Mouse (Mus musculus) neural tube, embryonic 14.5 days (tissue): ENCODE results near the gene Ces1h. TPM values are rescaled to one million over a fixed set of nuclear protein-coding genes. Genes with fewer than 3 reads are reported as not detected.

ENCODE experiments used
- ATAC-seq: fragments of 200-750 bp; cut with Nextera tagmentation; 2 replicates; pipeline ENCODE4 v1.8.0; 2017; ENCODE audit warnings: low read depth, mild to moderate bottlenecking, moderate TSS enrichment, moderate library complexity
- H3K27ac ChIP-seq: fragments of 300-500 bp; sonication (generic); 2 replicates; pipeline ENCODE4 v1.5.1; 2014; ENCODE audit warnings: low read depth, mild to moderate bottlenecking, control low read depth, low read length, moderate library complexity, mixed read lengths
- H3K27me3 ChIP-seq: fragments of 300-500 bp; sonication (generic); 2 replicates; pipeline ENCODE4 v1.6.1; 2014; ENCODE audit warnings: low read length; ENCODE audit not compliant: control insufficient read depth, insufficient read depth
- H3K36me3 ChIP-seq: fragments of 300-500 bp; sonication (generic); 2 replicates; pipeline ENCODE4 v1.6.1; 2014; ENCODE audit warnings: low read length, mixed read lengths; ENCODE audit not compliant: control insufficient read depth, insufficient read depth
- H3K4me1 ChIP-seq: fragments of 300-500 bp; sonication (generic); 2 replicates; pipeline ENCODE4 v1.6.1; 2014; ENCODE audit warnings: low read length; ENCODE audit not compliant: control insufficient read depth, insufficient read depth
- H3K4me2 ChIP-seq: fragments of 300-500 bp; sonication (generic); 2 replicates; pipeline ENCODE4 v1.6.1; 2014; ENCODE audit warnings: mild to moderate bottlenecking, low read depth, low read length, control low read depth
- H3K4me3 ChIP-seq: fragments of 300-500 bp; sonication (generic); 2 replicates; pipeline ENCODE4 v1.5.1; 2014; ENCODE audit warnings: low read depth, low read length, control low read depth, mixed read lengths
- H3K9ac ChIP-seq: fragments of 300-500 bp; sonication (generic); replicated peaks from 2 replicates; pipeline ENCODE4 v1.6.1; 2014; ENCODE audit warnings: low read depth, mild to moderate bottlenecking, control low read depth, low read length, mixed read lengths
- H3K9me3 ChIP-seq: fragments of 300-500 bp; sonication (generic); 2 replicates; pipeline ENCODE4 v1.6.1; 2016; ENCODE audit warnings: low read length; ENCODE audit not compliant: control insufficient read depth
- WGBS: fragments of 180-500 bp; shearing (Covaris S2); extraction: QIAGEN DNeasy Blood & Tissue Kit; methylation state at CpG from one replicate; pipeline ENCODE4 v1.1.7; 2014; 5-methylcytosine and 5-hydroxymethylcytosine counted together
- polyA plus RNA-seq: library from polyadenylated mRNA; unstranded; fragments of >200 nt; fragmentation: Nextera tagmentation; extraction: Ambion mirVana; gene quantifications from 2 replicates; pipeline ENCODE4 v1.2.1, GENCODE M21; 2014

Ces1h gene
- polyA plus RNA-seq, 1 experiment from 2014 or later: not detected

- whole genome bisulfite sequencing: 95% methylated on average over 2 of the region's 2 CpGs
- Histone ChIP-seq H3K9ac (no peak overlapping the region), H3K9me3 (no peaks in the 10 kb centered on the region), H3K4me3 (no peak overlapping the region), H3K36me3 (no peaks in the 10 kb centered on the region), H3K4me2 (no peak overlapping the region), H3K27me3 (no peaks in the 10 kb centered on the region), H3K27ac (no peak overlapping the region), H3K4me1 (no peaks in the 10 kb centered on the region)
- no peak for ATAC-seq
These were observed 40.0 kb downstream of the Ces1h start for GRCm38 (mm10) chr8:93339531-93339930.

- no peak within 1 kb of the TSS for H3K4me3 ChIP-seq
- no peaks in the 10 kb centered on the region for H3K9me3 ChIP-seq
- no peaks in the 10 kb centered on the region for H3K4me1 ChIP-seq
- H3K27me3 ChIP-seq: no peaks in the 10 kb centered on the region
- H3K27ac ChIP-seq: no peak within 1 kb of the TSS
- no peak for ATAC-seq
- 61% methylated on average over 3 of the region's 3 CpGs for WGBS
- H3K36me3 ChIP-seq: no peaks in the 10 kb centered on the region
- no peak within 1 kb of the TSS for H3K9ac ChIP-seq
- no peak within 1 kb of the TSS for H3K4me2 ChIP-seq
These were observed 42.3 kb downstream of the Ces1h start, which contains the start of gene Ces1g for GRCm38 (mm10) chr8:93337207-93337606. Ces1g (minus strand) TSS chr8:93337308.

DNA sequence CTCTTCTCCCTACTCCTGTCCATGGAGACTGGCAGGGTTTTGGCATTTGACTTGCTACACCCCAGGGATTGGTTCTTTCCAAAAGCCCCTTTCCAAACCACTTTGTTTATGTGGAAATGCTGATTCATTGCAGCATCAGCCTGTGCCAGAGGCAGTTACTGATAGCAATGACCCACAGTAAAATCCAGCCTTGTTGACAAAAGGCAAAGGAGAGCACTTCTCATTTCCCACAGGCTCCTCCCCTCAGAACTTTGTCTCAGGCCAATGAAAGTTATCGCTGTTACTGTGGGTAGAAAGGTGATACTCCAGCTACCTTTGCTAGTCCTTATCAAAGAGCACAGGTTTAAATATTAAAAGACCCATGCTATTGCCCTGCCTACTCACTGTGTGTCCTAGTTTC, 46.8 kb downstream of the Ces1h start:
- no peaks in the 10 kb centered on the region for H3K36me3 ChIP-seq
- no peak for ATAC-seq
- no peak overlapping the region for H3K27ac ChIP-seq
- no peaks in the 10 kb centered on the region for H3K4me1 ChIP-seq
- 88% methylated on average over 1 of the region's 1 CpGs for WGBS
- H3K4me3 ChIP-seq: no peak overlapping the region
- no peak overlapping the region for H3K4me2 ChIP-seq
- no peaks in the 10 kb centered on the region for H3K27me3 ChIP-seq
- no peak overlapping the region for H3K9ac ChIP-seq
- H3K9me3 ChIP-seq: no peaks in the 10 kb centered on the region

DNA sequence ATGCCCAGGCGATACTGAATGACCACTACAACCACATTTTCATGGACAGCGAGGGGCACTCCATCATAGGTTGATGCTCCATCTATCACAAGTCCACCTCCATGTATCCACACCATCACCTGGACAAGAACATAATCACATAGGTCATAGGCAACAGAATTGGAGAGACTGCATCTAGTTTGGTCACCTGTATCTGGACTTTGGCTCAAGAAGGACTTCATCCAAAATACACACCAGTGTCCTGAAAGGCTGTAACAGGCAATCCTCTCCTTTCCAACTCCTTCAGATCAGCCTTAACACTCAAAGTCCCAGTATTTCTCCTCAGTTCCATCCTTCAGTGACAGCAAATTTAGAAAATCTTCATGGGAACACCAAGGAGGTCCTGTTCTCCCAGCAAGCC, 48.4 kb downstream of the Ces1h start:
- Histone ChIP-seq H3K27ac (no peak overlapping the region), H3K4me3 (no peak overlapping the region), H3K36me3 (no peaks in the 10 kb centered on the region), H3K4me1 (no peaks in the 10 kb centered on the region), H3K4me2 (no peak overlapping the region), H3K27me3 (no peaks in the 10 kb centered on the region), H3K9ac (no peak overlapping the region), H3K9me3 (no peaks in the 10 kb centered on the region)
- ATAC-seq: no peak
- WGBS: 91% methylated on average over 2 of the region's 2 CpGs

GRCm38 (mm10) chr8:93325123-93325522, 54.4 kb downstream of the Ces1h start:
- Histone ChIP-seq H3K9me3 (no peaks in the 10 kb centered on the region), H3K4me1 (no peaks in the 10 kb centered on the region), H3K27me3 (no peaks in the 10 kb centered on the region), H3K27ac (no peak overlapping the region), H3K36me3 (no peaks in the 10 kb centered on the region), H3K4me2 (no peak overlapping the region), H3K9ac (no peak overlapping the region), H3K4me3 (no peak overlapping the region)
- 86% methylated on average over 2 of the region's 2 CpGs for WGBS
- ATAC-seq: no peak

GRCm38 (mm10) chr8:93317031-93317430, 62.5 kb downstream of the Ces1h start:
- Histone ChIP-seq H3K4me1 (no peaks in the 10 kb centered on the region), H3K9me3 (no peaks in the 10 kb centered on the region), H3K4me2 (no peak overlapping the region), H3K27ac (no peak overlapping the region), H3K27me3 (no peaks in the 10 kb centered on the region), H3K4me3 (no peak overlapping the region), H3K36me3 (no peaks in the 10 kb centered on the region), H3K9ac (no peak overlapping the region)
- no peak for ATAC-seq
- WGBS: 92% methylated on average over 2 of the region's 2 CpGs

DNA sequence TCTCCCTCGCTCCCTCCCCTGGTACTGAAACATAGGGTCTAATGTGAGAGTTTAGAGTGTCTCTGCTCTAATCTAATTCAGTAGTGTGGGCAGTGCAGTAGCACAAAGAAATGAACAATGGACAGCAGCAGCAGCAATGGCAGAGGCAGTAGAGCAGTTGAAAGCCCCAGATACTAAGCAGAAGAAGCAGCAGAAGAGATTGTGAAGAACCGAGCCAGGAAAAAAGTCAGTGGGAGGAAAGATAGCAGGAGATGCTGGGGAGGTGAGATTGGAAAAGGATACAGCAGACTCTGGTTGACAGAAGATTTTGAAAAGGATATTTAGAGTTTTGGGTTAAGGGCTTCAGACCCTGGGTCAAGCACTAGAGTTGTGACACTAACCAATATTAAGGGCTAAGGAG, 64.0 kb downstream of the Ces1h start:
- H3K4me1 ChIP-seq: no peaks in the 10 kb centered on the region
- H3K9ac ChIP-seq: no peak overlapping the region
- H3K36me3 ChIP-seq: no peaks in the 10 kb centered on the region
- no peaks in the 10 kb centered on the region for H3K27me3 ChIP-seq
- H3K4me2 ChIP-seq: no peak overlapping the region
- ATAC-seq: no peak
- H3K9me3 ChIP-seq: no peaks in the 10 kb centered on the region
- H3K27ac ChIP-seq: no peak overlapping the region
- 85% methylated on average over 2 of the region's 2 CpGs for WGBS
- H3K4me3 ChIP-seq: no peak overlapping the region

Other genes starting within 250 kb of the Ces1h start
- gene Ces1c, start 248.4 kb downstream of the Ces1h start, polyA plus RNA-seq: not detected in 2 replicates
- 0.09 TPM in 1 of 2 replicates, not detected in the other for gene Ces1d, start 181.9 kb downstream of the Ces1h start, polyA plus RNA-seq
- not detected in 2 replicates for gene Ces1e, start 150.1 kb downstream of the Ces1h start, polyA plus RNA-seq
- gene Ces1f, start 100.0 kb downstream of the Ces1h start, polyA plus RNA-seq: not detected in 2 replicates
- gene Ces1g, start 42.4 kb downstream of the Ces1h start, polyA plus RNA-seq: not detected in 2 replicates
- gene Ces5a, start 156.1 kb upstream of the Ces1h start, polyA plus RNA-seq: 0.79 and 0.87 TPM in 2 replicates